Mouse (Mus musculus): ENCODE measurements around the gene Zfp691.

GRCm38 (mm10) chr4:119133860-119134259 is 40.1 kb downstream of the Zfp691 start:
- TF ChIP-seq TAL1 (IDR thresholded peaks at IDR 0.05; ENCODE audit: low read length) (no peak), GATA1 (IDR thresholded peaks at IDR 0.05; ENCODE audit: low read length) (no peak)
